Mouse (Mus musculus): Measurements from ENCODE around the gene Apoc3.
A peak's percentile ranks its signal among the peaks of the same experiment; 100 is the strongest.

The Apoc3 gene

GRCm38 (mm10) chr9:46191644-46192043, 43.8 kb downstream of the Apoc3 start:
- DNase-seq = no peak

- no peak for DNase-seq
These were observed 44.2 kb downstream of the Apoc3 start for GRCm38 (mm10) chr9:46191234-46191633.

GRCm38 (mm10) chr9:46189381-46189780, 46.1 kb downstream of the Apoc3 start:
- no peak for DNase-seq

GRCm38 (mm10) chr9:46188956-46189355, 46.5 kb downstream of the Apoc3 start:
- no peak for DNase-seq

GRCm38 (mm10) chr9:46188370-46188769, 47.1 kb downstream of the Apoc3 start:
- no peak for DNase-seq

- DNase-seq = no peak
These were observed 49.0 kb downstream of the Apoc3 start for GRCm38 (mm10) chr9:46186387-46186786.

GRCm38 (mm10) chr9:46185191-46185590, 50.2 kb downstream of the Apoc3 start:
- peak in 1 of 2 experiments; percentile 47 for DNase-seq

- DNase-seq = peak in 1 of 2 experiments; percentile 14
These were observed 50.9 kb downstream of the Apoc3 start for GRCm38 (mm10) chr9:46184542-46184941.
